Mouse (Mus musculus) forebrain, embryonic 11.5 days (tissue): ENCODE measurements around the gene Zmiz1. TPM values are rescaled to one million over a fixed set of nuclear protein-coding genes. Genes with fewer than 3 reads are reported as not detected.

Experiments
- ATAC-seq: fragments of 200-750 bp; cut with Nextera tagmentation; replicated peaks from 2 replicates; pipeline ENCODE4 v1.8.0; 2017; ENCODE audit warnings: moderate TSS enrichment; ENCODE audit not compliant: low FRiP score
- DNase-seq: peaks from one replicate; pipeline ENCODE4 v3.0.0-alpha.2; 2017; ENCODE audit warnings: low spot score
- H3K27ac ChIP-seq: fragments of 300-500 bp; sonication (generic); 2 replicates; pipeline ENCODE4 v1.5.1; 2014; ENCODE audit warnings: low read depth, low read length
- H3K27me3 ChIP-seq: fragments of 300-500 bp; sonication (generic); 2 replicates; pipeline ENCODE4 v1.6.1; 2014; ENCODE audit warnings: mild to moderate bottlenecking, low read length, mixed read lengths; ENCODE audit not compliant: control insufficient read depth, insufficient read depth
- H3K36me3 ChIP-seq: fragments of 300-500 bp; sonication (generic); 2 replicates; pipeline ENCODE4 v1.6.1; 2014; ENCODE audit warnings: mild to moderate bottlenecking, low read length, moderate library complexity, mixed read lengths; ENCODE audit not compliant: control insufficient read depth, insufficient read depth
- H3K4me1 ChIP-seq: fragments of 300-500 bp; sonication (generic); replicated peaks from 2 replicates; pipeline ENCODE4 v1.6.1; 2014; ENCODE audit warnings: low read length, mixed read lengths; ENCODE audit not compliant: control insufficient read depth, insufficient read depth
- H3K4me2 ChIP-seq: fragments of 300-500 bp; sonication (generic); 2 replicates; pipeline ENCODE4 v1.6.1; 2014; ENCODE audit warnings: low read depth, mild to moderate bottlenecking, low read length, moderate library complexity, mixed read lengths; ENCODE audit not compliant: severe bottlenecking
- H3K4me3 ChIP-seq: fragments of 300-500 bp; sonication (generic); 2 replicates; pipeline ENCODE4 v1.5.1; 2014; ENCODE audit warnings: low read depth, low read length
- H3K9ac ChIP-seq: fragments of 300-500 bp; sonication (generic); 2 replicates; pipeline ENCODE4 v1.6.1; 2014; ENCODE audit warnings: low read length
- H3K9me3 ChIP-seq: fragments of 300-500 bp; sonication (generic); 2 replicates; pipeline ENCODE4 v1.6.1; 2016; ENCODE audit warnings: low read length, mixed read lengths; ENCODE audit not compliant: control insufficient read depth
- WGBS: fragments of 180-500 bp; shearing (Covaris S2); extraction: QIAGEN DNeasy Blood & Tissue Kit; methylation state at CpG from one replicate; pipeline ENCODE4 v1.1.7; 2014; 5-methylcytosine and 5-hydroxymethylcytosine counted together
- polyA plus RNA-seq: library from polyadenylated mRNA; unstranded; fragments of >200 nt; fragmentation: Nextera tagmentation; extraction: Ambion mirVana; gene quantifications from 2 replicates; pipeline ENCODE4 v1.2.1, GENCODE M21; 2014

Zmiz1 gene
- polyA plus RNA-seq, 1 experiment from 2014 or later: 71.2 TPM

DNA sequence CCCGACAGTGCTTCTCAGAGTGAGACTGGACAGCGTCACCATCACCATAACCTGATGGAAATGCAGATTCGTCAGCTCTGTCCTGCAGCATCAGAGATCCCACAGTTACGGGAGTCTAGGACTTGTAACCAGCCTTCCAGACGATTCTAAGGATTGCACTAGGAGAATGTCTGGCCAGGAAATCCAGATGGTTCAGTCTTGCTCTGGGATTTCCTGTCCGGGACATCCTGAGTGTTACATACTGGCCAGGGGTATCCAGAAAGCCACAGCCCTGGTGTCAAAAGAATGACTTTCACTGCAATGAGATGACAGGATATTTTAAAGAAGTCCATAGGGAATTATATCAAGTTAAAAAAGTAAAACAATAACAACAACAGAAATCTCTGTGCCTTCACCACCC, 165.7 kb downstream of the Zmiz1 start:
- no peak overlapping the region for H3K4me2 ChIP-seq
- no peaks in the 10 kb centered on the region for H3K27me3 ChIP-seq
- no peak for DNase-seq
- H3K36me3 ChIP-seq: no peaks in the 10 kb centered on the region; the same call in 1 of the 2 replicates
- ATAC-seq: no peak
- 0 out of 2 replicates have a peak, but pooled peaks cover 4% of the 10 kb centered on the region for H3K4me1 ChIP-seq
- 94% methylated on average over 6 of the region's 6 CpGs for WGBS
- no peaks in the 10 kb centered on the region for H3K9me3 ChIP-seq
- no peak overlapping the region for H3K27ac ChIP-seq
- H3K4me3 ChIP-seq: no peak overlapping the region
- no peak overlapping the region for H3K9ac ChIP-seq

DNA sequence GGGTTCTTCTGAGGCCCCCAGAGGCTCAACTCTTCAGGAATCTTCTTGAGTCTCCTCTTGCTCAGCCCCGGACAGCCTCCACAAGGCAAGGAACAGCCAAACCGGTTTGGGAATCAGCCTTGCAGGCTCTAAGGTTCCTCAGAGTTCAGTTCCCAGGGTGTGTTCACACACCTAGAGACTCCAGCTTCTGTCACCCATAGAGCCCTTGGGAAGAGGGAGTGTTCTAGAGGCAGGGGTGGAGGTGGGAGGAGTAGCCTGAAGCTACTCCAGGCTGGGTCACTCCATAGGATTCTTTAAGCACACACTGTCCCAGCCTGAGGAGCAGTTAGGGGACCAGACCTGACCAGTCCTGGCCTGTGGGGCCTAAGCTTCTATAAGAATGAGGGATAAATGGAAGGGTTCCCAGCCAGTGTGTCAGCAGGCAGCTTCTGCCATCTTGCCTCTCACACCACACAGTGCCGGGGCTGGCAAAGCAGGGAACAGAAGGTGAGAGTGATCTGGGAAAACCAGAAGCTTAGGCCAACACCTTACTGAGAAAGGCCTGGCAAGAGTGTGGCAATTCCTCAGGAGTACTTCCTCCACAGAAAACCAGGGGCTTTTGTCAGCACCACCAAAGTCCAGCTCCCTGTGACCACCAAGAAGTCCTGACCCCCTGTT, 168.7 kb downstream of the Zmiz1 start:
- Histone ChIP-seq H3K4me3 (no peak overlapping the region), H3K9ac (no peak overlapping the region), H3K36me3 (no peaks in the 10 kb centered on the region; the same call in 1 of the 2 replicates), H3K4me1 (0 out of 2 replicates have a peak, but pooled peaks cover 2% of the 10 kb centered on the region), H3K4me2 (no peak overlapping the region), H3K27ac (no peak overlapping the region), H3K9me3 (no peaks in the 10 kb centered on the region), H3K27me3 (no peaks in the 10 kb centered on the region)
- ATAC-seq (no peak), DNase-seq (no peak)
- whole genome bisulfite sequencing: 81% methylated on average over 3 of the region's 3 CpGs

DNA sequence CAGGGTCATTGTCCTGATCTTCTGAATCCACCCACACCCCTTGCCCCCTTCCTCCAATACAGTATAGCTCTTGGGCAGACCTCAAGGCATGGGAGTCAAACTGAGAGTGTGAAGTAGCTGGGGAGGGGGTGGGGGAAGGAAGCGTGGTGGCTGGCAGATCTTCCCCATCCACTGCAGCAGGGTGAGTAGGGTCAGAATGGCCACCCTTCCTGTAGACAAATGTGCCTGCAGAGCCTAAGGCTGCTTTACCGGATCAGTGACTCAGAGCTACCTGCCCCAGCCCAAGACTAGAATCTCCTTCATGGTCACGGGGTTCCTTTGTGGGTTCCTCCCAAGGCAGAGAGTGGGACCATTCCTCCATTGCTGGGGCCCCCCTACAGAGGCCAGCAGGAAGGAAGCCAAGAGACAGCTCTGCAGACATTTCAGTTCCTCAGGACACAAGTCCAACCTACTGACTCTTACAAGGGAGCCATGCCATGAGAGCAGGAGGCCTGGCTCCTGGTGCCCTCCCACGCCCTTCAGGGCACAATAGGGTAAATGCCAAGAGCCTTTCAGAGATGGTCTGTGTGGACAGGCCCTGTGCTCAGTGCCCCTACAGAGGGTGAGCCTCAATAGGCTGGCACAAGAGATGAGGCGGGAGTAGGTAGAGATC, 169.6 kb downstream of the Zmiz1 start:
- Histone ChIP-seq H3K4me2 (no peak overlapping the region), H3K27me3 (no peaks in the 10 kb centered on the region), H3K9ac (no peak overlapping the region), H3K9me3 (no peaks in the 10 kb centered on the region), H3K27ac (no peak overlapping the region; the same call in 1 of the 2 replicates), H3K4me3 (no peak overlapping the region), H3K4me1 (0 out of 2 replicates have a peak, but pooled peaks cover 4% of the 10 kb centered on the region), H3K36me3 (no peaks in the 10 kb centered on the region; the same call in 1 of the 2 replicates)
- 94% methylated on average over 5 of the region's 5 CpGs for WGBS
- ATAC-seq (no peak), DNase-seq (no peak)

DNA sequence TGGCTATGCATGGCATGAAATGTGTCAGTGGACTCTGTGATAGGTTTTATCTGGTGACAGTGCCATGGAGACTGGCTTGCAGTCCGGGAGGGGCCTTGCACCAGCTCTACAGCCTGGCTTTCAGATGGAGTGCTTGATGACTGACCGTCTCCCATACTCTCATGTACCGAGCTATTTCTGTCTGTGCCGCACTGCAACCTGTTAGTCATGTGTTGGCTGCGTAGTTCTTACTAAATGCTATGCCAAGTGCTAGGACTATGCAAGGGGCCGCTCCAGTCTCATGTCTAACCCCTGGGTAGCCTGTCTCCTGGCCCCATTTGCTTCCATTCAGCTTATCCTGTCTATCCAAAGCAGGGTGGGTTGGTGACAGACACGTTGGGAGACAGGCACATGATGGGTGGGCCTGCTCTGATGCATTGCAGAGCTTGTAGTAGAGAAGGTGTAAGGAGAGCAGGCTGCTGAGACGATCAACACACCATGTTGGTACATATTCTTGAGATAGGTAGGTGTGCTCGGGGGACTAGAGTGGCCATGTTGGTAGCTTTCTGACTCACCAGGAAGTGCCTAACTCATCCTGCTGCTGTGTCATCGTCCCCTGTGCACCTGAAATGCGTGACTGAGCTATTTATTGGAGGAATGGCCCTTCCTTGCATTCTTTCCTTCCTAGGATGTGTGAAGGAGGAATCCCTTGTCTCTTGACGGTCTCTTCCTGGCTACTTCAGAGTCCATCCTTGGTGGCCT, 171.1 kb downstream of the Zmiz1 start:
- 88% methylated on average over 12 of the region's 12 CpGs for WGBS
- ATAC-seq (no peak), DNase-seq (no peak)
- Histone ChIP-seq H3K9ac (no peak overlapping the region; the same call in 1 of the 2 replicates), H3K27me3 (no peaks in the 10 kb centered on the region), H3K36me3 (no peaks in the 10 kb centered on the region; the same call in 1 of the 2 replicates), H3K4me3 (no peak overlapping the region), H3K4me1 (peaks cover 6% of the 10 kb centered on the region; the same call in 1 of the 2 replicates), H3K27ac (no peak overlapping the region), H3K4me2 (no peak overlapping the region), H3K9me3 (no peaks in the 10 kb centered on the region)

DNA sequence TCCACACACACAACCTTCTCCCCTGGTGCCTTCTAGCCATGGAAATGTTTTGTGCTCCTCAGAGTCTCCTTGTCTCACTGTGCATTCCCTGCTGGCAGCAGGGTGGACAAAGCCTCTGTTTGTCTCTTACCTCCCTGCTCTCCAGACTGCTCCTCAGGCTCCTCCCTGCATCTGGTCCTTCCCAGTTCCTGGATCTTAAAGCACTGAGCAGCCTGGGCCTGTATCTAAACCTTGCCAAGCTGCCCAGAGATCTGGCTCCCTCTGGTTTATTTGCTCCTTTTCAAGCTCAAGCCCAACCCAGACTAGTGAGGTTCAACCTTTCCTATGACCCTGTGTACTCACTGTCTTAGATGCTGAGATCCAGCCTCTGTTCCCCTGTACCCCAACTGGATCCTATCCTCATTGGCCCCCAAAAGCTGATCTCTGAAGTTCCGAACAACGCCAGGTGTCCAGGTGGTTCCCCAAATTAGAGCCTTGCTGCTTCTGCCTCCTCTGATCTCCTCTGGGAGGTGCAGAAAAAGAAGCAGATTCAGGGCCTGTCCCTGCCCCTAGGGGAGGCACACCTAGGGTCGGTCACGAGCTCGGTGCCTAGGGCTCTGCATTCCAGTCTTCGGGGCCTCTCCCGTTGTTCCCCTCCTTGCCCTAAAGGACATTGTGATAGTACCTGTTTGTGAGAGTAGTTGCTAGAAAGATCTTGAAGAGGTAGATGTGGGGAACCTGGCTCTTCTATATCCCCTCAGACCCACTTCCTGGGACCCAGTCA, 171.8 kb downstream of the Zmiz1 start:
- no peak overlapping the region for H3K9ac ChIP-seq
- no peak overlapping the region for H3K27ac ChIP-seq
- 89% methylated on average over 7 of the region's 7 CpGs for WGBS
- H3K4me1 ChIP-seq: peaks cover 8% of the 10 kb centered on the region
- no peak overlapping the region for H3K4me3 ChIP-seq
- ATAC-seq (no peak), DNase-seq (no peak)
- no peaks in the 10 kb centered on the region; the same call in 1 of the 2 replicates for H3K36me3 ChIP-seq
- no peak overlapping the region for H3K4me2 ChIP-seq
- H3K9me3 ChIP-seq: no peaks in the 10 kb centered on the region
- H3K27me3 ChIP-seq: no peaks in the 10 kb centered on the region

DNA sequence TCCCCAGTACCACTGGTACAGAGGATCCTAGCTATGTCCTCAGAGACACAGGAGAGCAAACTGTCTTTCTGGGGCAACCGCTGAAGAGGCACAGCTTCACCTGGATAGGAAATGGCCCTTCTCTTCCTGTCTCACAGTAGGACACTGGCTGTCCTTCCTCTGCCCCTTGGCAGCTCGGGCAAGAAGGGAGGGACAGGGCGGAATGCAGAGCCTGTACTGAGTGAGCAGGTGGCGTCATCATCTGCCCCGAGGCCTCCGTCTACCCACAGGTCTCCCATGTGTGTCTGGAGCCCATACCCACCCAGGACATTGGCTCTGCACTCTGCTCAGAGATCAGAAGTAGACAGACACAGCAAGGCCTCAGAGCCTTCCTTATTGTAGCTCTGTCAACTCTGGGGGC, 172.5 kb downstream of the Zmiz1 start:
- ATAC-seq (no peak), DNase-seq (no peak)
- H3K27ac ChIP-seq: no peak overlapping the region
- H3K4me1 ChIP-seq: peaks cover 11% of the 10 kb centered on the region
- H3K4me2 ChIP-seq: no peak overlapping the region
- H3K27me3 ChIP-seq: no peaks in the 10 kb centered on the region
- no peak overlapping the region for H3K4me3 ChIP-seq
- H3K36me3 ChIP-seq: no peaks in the 10 kb centered on the region; the same call in 1 of the 2 replicates
- H3K9me3 ChIP-seq: no peaks in the 10 kb centered on the region
- 94% methylated on average over 6 of the region's 6 CpGs for WGBS
- no peak overlapping the region for H3K9ac ChIP-seq

DNA sequence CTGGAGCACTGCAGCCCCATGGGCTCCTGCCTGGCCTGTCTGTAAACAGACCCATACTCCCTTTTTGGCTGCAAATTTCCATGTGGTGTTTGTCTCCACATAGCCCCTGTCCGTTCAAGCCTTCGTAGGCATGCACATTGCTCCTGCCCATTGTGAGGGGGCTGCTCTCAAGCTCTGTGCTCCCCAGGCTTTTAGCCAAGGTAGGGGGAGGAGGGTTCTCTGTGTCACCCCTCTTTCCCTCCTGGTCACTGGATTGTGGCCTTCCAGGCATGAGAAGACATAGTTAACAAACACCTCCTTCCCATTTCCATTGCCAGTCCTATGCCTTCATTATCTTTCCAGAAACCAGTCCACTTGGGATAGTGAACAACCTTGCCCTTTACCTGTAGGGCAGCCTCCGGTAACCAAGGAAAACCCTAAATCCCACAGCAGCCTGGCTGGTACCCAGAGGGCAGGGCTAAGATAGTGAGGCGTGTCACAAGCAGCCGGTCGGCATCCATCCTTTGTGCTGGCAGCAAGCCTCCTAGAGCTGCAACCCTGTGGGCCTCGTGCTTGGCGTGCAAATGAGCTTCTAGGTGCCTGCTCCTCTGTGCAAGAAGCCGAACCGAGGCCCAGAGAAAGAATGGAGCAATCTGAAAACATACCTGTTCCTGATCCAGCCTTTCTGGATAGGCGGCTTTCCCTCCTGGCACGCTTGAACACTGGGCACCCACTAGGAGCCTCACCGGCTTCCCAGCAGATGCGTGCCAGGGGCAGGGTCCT, 174.7 kb downstream of the Zmiz1 start:
- DNase-seq (no peak), ATAC-seq (no peak)
- H3K4me1 ChIP-seq: peaks cover 11% of the 10 kb centered on the region
- no peak overlapping the region for H3K4me3 ChIP-seq
- 83% methylated on average over 14 of the region's 14 CpGs for WGBS
- H3K9ac ChIP-seq: no peak overlapping the region
- no peaks in the 10 kb centered on the region for H3K9me3 ChIP-seq
- no peaks in the 10 kb centered on the region for H3K27me3 ChIP-seq
- H3K4me2 ChIP-seq: no peak overlapping the region
- H3K27ac ChIP-seq: no peak overlapping the region
- H3K36me3 ChIP-seq: no peaks in the 10 kb centered on the region; the same call in 1 of the 2 replicates
